Mouse (Mus musculus) ES-E14 (cell line): Measurements from ENCODE around the gene Inafm2.

ENCODE experiments used
- CHD2 ChIP-seq: IDR thresholded peaks from 2 replicates; pipeline ENCODE4 v1.6.1; 2014; ENCODE audit warnings: mild to moderate bottlenecking, low read depth, low read length, inconsistent platforms
- HCFC1 ChIP-seq: IDR thresholded peaks from 2 replicates; pipeline ENCODE4 v1.6.1; 2012; ENCODE audit warnings: low read length, inconsistent platforms, borderline replicate concordance; ENCODE audit not compliant: insufficient read depth
- MAFK ChIP-seq: IDR thresholded peaks from 2 replicates; pipeline ENCODE4 v1.6.1; 2014; ENCODE audit warnings: mild to moderate bottlenecking, low read depth, low read length, inconsistent platforms; ENCODE audit not compliant: insufficient read depth

DNA sequence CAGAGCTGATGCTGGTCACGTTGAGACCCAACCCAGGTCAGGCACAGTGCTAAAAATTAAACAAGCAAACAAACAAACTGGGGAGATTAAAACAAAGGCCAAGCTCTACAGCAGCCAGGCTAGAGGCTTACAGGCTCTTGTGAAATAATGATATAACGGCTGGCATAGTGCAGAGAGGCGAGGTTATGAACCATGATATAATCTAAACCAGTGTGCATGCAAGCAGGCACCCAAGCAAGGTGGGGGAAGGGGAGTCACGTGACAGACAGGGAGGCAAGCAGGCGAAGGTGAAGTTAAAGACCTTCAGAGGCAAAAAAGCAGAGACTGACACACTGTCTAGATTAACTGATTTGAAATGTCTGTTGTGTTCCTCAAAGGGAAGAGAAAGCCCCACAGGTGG is 37.5 kb downstream of the Inafm2 start:
- TF ChIP-seq CHD2 (no peak), MAFK (no peak), HCFC1 (no peak)
